Mouse (Mus musculus) c-Kit-positive CD71-negative TER-119-negative erythroid progenitor cells, embryonic 14.5 days (primary cell): Measurements from ENCODE around the gene Lmntd1.

ENCODE experiments used
- DNase-seq: peaks from one replicate; pipeline ENCODE4 v3.0.0-alpha.2; 2013; ENCODE audit warnings: low read depth

The Lmntd1 gene

GRCm38 (mm10) chr6:145378689-145379088 lies 235.4 kb downstream of the Lmntd1 start:
- DNase-seq = no peak

DNA sequence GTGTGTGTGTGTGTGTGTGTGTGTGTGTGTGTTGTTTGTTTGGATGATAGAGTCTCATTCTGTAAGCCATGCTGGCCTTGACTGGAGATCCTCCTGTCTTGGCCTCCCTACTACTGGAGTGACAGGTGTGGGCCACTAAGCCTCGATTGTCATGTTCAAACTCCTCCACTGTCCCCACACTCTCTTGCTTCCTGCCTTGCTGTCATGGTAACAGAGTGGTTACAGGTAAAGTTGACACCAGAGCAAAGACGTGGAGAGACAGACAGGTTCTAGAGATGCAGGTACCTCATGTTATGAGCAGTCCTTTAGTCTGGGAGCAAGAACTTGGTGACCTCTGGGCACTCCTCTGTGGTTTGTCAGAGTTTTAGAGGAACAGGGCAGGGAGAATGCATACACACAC lies 239.7 kb downstream of the Lmntd1 start:
- no peak for DNase-seq

DNA sequence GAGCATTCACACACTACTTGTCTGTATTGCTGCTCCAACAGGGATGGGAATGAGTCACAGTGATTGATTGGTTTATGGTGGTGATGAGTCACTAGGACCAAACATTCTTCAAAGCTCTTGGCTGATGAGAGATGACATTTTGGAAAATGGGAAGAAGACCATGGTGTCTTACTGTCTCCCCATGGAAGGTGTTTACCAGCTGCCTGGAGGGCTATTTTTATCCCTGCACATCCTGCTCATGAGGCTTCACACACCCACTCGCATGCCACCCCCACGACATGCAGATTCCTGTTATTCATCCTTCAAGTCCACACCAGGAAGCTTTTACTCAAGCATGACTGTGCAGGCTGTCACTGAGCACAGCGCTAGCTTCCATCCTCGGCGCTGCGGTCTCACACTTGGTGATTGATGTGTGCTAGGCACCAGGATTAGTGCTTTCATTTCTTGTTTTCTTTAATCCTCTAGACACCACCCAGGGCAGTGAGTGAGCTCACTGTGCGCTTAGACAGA lies 240.4 kb downstream of the Lmntd1 start:
- DNase-seq = no peak

GRCm38 (mm10) chr6:145372066-145372465 lies 242.1 kb downstream of the Lmntd1 start:
- no peak for DNase-seq

DNA sequence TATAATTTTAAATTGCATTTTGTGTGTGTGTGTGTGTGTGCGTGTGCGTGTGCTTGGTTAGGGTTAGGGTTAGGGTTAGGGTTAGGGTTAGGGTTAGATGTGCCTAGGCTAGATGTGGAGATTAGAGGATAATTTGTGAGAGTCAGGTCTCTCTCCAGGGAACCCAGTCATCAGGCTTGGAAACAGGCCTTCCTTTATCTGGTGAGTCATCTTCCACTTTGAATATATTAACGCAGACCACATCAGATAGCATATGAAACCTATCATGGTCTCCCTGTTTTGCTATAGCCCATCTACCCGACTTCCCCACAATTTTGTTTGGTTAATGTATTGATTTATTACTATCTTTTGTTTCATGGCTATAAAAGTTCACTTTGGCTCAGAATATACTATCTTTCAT lies 242.5 kb downstream of the Lmntd1 start:
- no peak for DNase-seq

DNA sequence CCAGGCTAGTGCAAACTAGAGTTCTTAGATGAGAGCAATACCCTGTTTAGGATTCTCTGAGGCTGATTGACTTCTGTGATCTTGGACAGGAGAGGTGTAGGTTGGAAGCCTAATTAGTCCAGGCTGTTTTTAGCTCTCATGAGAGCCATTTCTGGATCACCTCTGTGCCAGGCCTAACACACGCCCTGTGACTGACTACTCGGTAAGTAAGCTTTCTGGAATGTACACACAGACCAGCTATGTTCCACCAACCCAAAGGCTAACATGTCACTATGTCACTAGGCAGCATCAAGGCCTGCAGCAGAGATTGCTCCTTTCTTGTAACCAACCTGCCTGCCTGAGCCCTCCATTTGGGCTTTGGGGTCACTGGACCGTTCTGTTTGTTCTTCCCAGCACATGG lies 243.8 kb downstream of the Lmntd1 start:
- DNase-seq = no peak

DNA sequence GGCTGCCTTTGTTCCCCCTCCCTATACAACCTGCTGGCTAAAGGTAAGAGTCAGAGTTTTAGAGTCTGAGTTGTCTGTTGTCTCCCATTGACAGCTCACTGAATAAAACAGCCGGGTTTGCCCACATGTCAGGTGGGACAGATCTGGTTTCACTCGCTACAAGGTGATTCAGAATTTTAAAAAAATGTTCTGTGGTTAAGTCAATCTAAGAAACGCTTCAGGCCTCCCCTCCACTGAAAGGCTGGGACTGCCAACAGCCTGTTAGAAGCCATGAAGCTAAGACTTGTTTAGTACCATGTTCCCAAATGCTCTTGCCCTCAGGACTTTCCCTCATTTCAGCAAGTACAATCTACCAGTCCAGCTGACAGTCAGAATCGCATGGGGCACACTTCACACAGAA lies 244.8 kb downstream of the Lmntd1 start:
- no peak for DNase-seq

DNA sequence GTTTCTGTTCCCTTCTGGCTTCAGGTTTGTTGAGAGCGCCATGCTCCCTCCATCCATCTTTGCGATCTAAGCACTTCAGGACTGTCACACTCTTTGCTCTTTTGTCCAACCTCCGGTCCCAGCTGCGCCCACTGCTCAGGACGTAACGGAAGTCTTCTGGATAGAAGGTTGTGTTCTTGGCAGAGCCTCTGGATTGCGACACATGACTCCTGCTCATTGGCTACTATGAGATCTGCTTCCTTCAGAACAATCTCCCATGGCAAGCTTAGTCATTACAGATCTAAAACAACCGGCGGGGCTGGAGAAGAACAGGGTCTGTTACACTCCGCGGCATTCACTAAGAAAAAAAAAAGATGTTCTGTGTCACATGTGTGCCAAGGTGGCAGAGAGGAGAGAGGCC lies 247.6 kb downstream of the Lmntd1 start:
- DNase-seq = no peak

DNA sequence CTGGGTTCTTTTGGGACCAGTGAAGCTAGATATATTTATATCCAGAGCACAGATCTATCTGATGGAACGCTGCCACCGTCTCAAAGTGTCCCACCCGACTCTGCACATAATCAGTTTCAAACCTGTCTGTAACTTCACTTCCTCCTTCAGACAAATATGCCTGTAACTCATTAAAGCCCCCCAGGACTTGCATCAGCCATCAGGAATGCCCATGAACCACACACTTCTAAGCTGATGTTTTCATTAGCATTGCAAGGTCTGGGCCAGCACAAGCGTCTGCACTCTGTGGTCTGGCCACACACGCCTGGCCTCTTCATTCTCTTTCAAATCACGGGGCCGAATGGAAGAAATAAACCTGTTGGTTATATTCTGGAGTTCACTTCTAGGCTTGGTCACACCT lies 250.4 kb downstream of the Lmntd1 start:
- no peak for DNase-seq

GRCm38 (mm10) chr6:145361109-145361694 lies 252.9 kb downstream of the Lmntd1 start:
- no peak for DNase-seq

DNA sequence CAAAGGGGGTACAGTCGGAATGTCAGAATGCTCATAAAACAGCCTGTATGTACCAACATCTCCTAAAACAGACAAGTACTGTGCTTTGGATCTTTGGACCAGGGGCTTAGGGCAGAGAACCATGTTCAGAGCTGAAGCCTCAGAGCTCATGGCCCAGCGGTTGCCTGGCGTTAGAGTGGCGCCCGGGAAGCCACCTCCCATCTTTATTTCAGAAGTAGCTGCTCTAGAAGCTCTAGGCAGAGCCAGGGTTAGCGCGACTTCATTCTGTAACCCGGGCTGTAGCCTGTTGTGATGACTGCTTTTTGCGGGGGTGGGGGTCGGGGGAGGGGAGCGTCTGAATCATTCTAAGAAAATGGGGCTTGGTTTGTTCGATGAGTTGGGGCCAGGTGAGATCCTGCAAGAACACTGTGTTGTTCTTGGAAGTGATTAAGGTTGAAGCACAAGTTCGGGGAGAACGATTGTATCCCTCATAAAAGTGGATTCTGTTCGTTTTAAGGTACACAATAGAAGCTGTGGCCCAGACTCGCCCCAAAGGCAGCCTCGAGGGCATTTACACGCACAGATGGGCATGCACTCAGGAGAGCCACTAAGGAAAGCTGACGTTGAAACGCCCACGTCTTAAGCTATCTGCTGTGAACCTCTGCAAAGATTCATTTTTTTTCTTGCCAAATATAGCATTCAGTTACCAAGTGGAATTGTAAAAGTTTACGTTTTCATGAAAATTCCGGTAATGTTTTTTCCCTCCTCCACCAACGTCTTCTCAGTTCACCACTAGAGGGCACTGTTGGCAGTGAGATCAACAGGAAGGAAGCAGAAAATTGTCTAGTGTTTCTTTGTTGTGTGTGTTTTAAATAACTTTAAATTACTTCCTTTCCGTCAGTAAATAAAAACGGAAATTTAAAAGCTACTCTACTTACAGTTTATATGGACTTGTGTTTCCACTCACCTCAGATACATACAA lies 254.4 kb downstream of the Lmntd1 start:
- DNase-seq = peak; percentile 68

- DNase-seq = no peak
Observed at GRCm38 (mm10) chr6:145358001-145358400, 256.1 kb downstream of the Lmntd1 start.

GRCm38 (mm10) chr6:145353806-145354205 lies 260.3 kb downstream of the Lmntd1 start:
- no peak for DNase-seq

GRCm38 (mm10) chr6:145352705-145353104 lies 261.4 kb downstream of the Lmntd1 start:
- DNase-seq = no peak

DNA sequence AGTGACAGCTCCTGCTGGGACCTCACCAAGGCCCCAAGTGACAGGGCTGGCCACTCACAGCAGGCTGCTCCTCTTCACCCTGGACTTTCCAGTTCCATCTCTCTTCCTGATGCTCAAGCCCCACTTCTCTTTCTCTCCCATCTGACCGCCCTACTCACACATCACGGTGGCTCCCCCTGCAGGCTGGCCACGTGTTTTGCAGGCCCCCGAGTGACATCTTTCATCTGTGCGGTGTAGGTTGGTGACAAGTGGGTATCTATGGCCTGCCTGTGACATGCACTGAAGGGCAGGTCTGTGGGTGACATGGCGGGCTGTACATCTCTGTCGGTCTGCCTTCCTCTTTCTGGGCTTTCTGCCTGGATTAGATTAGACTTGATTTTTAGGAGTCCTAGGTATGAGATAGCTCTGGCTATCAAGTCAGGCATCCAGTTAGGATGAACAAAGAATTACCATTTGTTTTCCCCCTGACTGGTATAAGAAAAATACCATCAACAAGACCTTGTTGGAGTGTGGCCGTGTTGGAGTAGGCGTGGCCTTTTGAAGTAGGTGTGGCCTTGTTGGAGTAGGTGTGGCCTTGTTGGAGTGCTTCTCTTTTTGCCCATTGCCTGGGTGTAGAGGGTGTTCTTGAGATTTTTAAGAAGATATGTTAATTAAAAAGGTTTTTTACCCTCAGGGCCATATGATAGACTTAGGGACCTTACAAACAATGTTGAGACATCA lies 265.8 kb downstream of the Lmntd1 start:
- DNase-seq = peak; percentile 57

DNA sequence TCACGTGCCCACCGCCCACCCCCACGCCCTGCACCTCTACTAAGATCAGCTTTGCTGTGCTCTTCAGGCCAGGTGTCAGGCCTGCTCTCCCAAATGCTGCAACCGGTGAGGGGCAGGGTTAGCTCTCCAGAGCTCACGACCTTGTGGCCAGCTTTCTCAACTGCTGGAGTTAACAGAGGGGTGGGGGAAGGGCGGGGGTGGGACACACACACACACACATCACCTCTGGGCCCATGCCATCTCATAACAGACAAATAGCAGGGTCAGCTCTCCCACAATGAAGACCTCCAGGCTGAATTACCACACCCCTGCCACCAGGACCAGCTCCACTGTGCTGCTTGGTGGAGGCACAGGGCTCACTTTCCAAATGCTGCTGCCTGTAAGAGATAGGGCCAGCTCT lies 266.5 kb downstream of the Lmntd1 start:
- no peak for DNase-seq

DNA sequence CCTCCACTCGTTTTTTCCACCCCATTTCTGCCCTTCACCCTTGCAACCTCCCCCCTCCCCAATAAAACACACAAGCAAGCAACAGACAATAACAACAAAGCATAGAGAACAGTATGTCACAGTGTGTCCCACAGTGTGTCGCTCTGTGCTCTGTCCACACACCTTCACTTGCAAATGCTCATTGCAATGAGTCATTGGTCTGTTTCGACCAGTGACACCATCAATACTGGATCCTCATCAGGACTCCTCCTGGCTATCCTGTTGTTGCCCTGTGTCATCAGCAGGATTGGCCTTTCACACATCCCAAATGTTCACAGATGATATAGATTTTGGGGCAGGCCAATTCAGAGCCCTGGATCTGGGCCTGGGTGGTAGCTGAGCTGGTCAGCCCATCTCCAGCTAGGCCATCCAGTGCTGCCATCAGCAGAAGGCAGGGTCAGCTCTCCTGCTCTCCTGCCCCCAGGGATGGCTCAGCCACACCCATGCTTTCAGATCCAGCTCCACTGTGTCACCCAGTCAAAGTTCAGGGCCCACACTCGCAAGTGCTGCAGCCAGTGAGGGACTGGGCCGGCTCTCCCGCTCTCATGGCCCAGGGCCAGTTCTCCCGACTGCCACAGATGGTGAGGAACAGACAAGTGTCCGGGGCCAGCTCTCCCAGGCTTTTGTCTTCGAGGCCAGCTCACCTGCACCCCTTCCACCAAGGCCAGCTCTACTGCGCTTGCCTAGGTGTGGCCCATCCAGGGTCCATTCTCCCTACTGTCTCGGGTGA lies 267.1 kb downstream of the Lmntd1 start:
- no peak for DNase-seq

DNA sequence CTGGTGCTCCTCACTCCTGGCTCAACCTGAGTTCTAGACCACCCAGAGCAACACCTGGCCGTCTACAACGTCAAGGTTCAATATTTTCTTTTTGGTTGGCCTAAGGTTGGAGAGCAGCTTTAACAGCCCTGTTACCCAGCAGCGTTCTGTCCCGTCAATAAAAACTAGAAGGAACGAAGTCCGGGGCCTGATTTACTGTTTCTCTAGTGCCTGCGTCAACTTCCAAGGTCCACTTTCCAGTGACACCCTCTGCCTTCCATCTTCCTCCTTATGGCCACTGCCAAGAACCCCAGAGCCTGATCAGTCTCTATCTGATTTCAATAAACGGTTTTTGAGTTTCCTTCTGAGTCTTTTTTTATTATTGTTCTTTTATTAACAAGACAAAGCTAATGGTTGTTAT lies 267.8 kb downstream of the Lmntd1 start:
- DNase-seq = no peak

DNA sequence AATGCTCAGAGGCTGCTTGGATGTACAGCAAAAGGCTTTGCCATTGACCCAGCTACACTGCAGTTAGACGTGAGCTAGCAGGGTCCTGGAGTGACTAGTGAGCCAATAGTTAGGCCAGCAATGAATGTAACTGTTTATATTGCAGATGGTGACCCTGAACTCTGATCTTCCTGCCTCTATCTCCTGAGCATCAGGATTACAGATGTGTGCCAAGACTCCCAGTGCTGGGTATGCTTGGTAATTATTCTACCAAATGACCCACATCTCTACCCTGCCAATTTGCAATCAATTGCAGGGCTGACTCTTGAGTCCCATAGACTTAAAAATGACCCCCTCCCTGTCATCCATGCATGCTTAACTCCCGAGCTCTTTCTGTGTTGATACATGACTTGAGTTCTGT lies 269.4 kb downstream of the Lmntd1 start:
- no peak for DNase-seq

DNA sequence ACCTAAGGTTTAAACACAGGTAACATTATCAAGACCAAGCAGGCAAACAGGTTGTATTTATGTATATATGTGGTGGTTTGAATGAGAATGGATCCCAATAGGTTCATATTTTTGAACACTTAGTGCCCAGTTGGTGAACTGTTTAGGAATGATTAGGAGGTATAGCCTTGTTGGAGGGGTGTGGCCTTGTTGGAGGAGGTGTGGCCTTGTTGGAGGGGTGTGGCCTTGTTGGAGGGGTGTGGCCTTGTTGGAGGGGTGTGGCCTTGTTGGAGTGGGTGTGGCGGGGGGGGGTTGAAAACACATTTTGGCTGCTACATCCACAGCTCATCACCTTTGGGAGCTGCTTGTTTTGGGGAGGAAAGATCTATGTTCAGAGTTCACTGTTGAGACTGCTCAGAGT lies 270.7 kb downstream of the Lmntd1 start:
- no peak for DNase-seq

GRCm38 (mm10) chr6:145342836-145343235 lies 271.3 kb downstream of the Lmntd1 start:
- no peak for DNase-seq
